Mouse (Mus musculus): ENCODE results near the gene Zfp317. TPM values are rescaled to one million over a fixed set of nuclear protein-coding genes. Genes with fewer than 3 reads are reported as not detected.

Gene Zfp317
- polyA plus RNA-seq, 1 experiment from 2014 or later = 45.2 TPM

Other genes with a start within 250 kb of the Zfp317 start
- gene Olfr847, start 243.4 kb upstream of the Zfp317 start, polyA plus RNA-seq (2015; fragmentation: Nextera tagmentation; extraction: Ambion mirVana) = not detected in 2 replicates
- gene Olfr849, start 181.8 kb upstream of the Zfp317 start, polyA plus RNA-seq (2015; fragmentation: Nextera tagmentation; extraction: Ambion mirVana) = not detected in 2 replicates
- not detected in 2 replicates for gene Olfr850, start 143.9 kb upstream of the Zfp317 start, polyA plus RNA-seq (2015; fragmentation: Nextera tagmentation; extraction: Ambion mirVana)
- gene Olfr851, start 128.8 kb upstream of the Zfp317 start, polyA plus RNA-seq (2015; fragmentation: Nextera tagmentation; extraction: Ambion mirVana) = not detected in 2 replicates
- gene Olfr853, start 81.0 kb upstream of the Zfp317 start, polyA plus RNA-seq (2015; fragmentation: Nextera tagmentation; extraction: Ambion mirVana) = not detected in 2 replicates
- gene Olfr854, start 54.7 kb upstream of the Zfp317 start, polyA plus RNA-seq (2015; fragmentation: Nextera tagmentation; extraction: Ambion mirVana) = not detected in 2 replicates
- not detected in 2 replicates for gene Olfr855, start 39.5 kb upstream of the Zfp317 start, polyA plus RNA-seq (2015; fragmentation: Nextera tagmentation; extraction: Ambion mirVana)
- gene Olfr857, start 87.3 kb downstream of the Zfp317 start, polyA plus RNA-seq (2015; fragmentation: Nextera tagmentation; extraction: Ambion mirVana) = not detected in 2 replicates
- not detected in 2 replicates for gene Olfr58, start 158.2 kb downstream of the Zfp317 start, polyA plus RNA-seq (2015; fragmentation: Nextera tagmentation; extraction: Ambion mirVana)
- not detected in 2 replicates for gene Olfr859, start 182.8 kb downstream of the Zfp317 start, polyA plus RNA-seq (2015; fragmentation: Nextera tagmentation; extraction: Ambion mirVana)
- not detected in 2 replicates for gene Olfr860, start 227.6 kb downstream of the Zfp317 start, polyA plus RNA-seq (2015; fragmentation: Nextera tagmentation; extraction: Ambion mirVana)

Data from midbrain, embryonic 13.5 days (tissue).